Mouse (Mus musculus) embryo, embryonic 9.5 days (tissue): Measurements from ENCODE around the gene Ugt1a2.

Source experiments
- DNase-seq: peaks from one replicate; pipeline ENCODE4 v3.0.0-alpha.2; 2017; ENCODE audit errors: extremely low spot score

The Ugt1a2 gene

DNA sequence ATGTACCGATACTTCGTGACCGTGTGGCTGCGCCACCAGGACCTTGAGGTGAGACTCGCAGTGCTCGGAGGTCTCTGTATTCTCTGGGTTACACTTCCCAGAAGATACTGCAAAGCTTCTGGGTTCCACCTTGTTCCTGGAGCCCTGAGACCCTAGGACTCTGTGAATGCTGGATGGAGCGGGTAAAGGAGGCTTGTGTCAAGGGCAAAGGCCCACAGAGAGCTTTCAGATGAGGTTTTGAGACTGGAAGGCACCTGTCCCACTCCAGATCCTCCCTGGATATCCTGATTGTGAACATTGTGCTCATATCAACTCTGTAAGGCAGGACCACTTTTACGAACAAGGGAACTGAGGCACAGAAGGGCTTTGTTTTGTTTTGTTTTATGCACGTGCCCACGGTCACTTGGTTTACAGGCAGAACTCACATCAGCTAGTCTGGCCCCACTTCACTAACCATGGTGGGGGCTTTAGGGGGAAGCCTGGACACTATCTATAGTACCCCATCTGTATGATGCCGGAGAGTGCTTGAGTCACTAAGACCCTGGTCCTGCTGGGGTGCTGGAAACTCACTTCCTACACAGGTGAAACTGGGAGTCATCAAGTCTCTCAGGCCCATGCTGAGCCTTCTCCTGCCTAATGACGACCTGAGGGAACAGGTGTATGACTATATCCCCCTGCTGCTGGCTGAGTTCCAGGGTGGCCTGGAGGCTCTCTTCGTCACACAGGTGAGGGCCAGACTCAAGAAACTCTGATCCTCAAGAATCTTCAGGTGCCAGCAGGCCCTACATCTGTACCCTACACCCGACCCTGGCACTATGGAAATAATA lies 33.2 kb downstream of the Ugt1a2 start:
- no peak for DNase-seq

DNA sequence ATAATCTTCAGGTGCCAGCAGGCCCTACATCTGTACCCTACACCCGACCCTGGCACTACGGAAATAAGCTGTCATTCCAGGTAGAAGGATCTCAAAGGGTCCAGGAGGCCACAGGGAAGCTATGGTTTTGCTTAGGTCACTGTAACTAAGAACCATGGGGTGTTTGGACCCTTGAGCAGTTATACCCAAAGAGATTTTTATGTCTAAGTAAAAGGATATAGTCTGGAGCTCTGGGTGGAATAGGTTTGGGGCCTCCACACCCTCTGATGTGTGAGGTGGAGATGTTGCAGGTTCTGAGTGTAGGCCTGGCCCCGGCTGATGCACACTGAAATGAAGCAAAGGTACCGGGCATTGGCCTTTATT lies 33.8 kb downstream of the Ugt1a2 start:
- no peak for DNase-seq

DNA sequence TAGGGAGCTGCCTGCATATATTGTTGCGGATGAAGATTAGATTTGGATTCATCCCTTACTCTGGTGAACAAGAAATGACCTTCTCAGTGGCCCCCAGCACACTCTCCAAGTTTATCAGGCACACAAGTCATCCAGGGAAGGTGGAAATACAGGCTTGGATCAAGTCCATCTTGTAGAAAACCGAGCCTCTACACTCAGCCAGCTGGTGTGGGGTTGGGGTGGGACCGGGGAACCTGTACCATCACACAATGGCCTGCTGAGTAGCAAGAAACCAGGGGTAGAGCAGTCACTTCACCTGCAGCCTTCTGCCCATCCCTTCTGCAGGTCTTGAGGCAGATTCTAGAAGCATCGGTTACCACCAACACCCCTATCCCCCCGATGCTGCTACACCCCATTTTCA lies 34.2 kb downstream of the Ugt1a2 start:
- no peak for DNase-seq

GRCm38 (mm10) chr1:88235046-88235893 lies 34.9 kb downstream of the Ugt1a2 start:
- no peak for DNase-seq

DNA sequence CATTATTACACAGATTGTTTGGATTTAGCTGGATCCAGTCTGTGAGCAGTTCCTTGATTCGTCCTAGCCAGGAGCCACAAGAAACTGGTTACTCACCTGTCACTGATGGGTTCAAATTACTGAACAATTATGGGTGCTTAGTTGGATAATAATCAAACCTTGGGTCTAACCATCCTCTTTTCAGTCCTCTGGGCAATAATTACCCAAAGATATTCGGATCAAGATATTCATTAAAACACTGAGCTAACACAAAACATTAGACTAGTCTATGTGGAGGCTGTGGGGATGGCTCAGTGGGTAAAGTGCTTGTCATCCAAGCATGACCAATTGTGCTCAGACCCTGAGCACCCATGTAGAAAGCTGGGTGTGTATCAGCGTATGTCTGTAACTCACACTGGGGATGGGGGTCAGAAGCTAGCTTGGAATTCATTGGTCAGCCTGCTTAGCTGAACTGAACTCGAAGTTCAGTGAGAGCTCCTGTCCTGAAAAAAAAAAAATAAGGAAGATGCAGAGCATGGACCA lies 35.6 kb downstream of the Ugt1a2 start:
- no peak for DNase-seq

DNA sequence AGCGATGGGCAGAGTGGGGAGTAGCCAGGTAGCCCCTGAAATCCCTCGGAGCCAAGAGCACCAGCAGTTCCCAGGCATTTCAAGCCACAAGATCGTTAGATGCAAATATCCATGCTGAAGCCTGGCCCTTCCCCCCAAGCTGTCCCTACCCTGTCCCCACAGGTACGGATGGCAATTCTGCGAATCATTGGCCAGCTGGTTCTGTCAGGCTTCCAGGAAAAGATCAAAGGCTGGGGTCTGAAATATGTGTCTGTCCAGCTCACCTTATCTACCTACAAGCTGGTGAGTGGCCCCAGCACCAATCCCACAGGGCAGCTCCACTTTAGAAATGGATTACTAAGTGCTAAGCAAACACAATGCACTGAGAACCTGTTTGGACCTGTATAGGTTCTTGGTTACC lies 36.9 kb downstream of the Ugt1a2 start:
- DNase-seq = no peak

- DNase-seq = no peak
These were observed 38.4 kb downstream of the Ugt1a2 start for GRCm38 (mm10) chr1:88238771-88239170.

- DNase-seq = no peak
These were observed 39.7 kb downstream of the Ugt1a2 start for GRCm38 (mm10) chr1:88240072-88240471.

DNA sequence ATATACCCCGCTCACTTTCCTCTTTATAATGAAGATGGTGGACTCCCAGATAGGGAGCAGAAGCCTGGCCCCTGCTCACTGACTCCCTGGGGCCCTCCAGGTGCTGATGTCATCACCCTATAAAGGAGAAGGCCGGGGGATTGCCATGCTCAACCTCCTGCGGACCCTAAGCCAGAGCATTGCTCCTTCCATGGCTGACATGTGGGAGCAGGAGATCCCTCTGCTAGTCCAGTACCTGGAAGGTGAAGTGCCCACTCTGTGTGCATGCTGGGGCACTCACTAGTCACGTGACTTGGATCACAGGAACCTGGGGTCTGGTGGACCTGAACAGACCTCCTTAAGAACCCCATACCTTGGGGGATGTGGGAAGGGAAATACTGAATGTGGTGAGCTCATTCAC lies 40.2 kb downstream of the Ugt1a2 start:
- no peak for DNase-seq

- DNase-seq = no peak
These were observed 43.5 kb downstream of the Ugt1a2 start for GRCm38 (mm10) chr1:88243861-88244260.

GRCm38 (mm10) chr1:88245881-88246280 lies 45.5 kb downstream of the Ugt1a2 start:
- DNase-seq = no peak

- no peak for DNase-seq
These were observed 46.0 kb downstream of the Ugt1a2 start for GRCm38 (mm10) chr1:88246386-88246785.

- no peak for DNase-seq
These were observed 47.3 kb downstream of the Ugt1a2 start for GRCm38 (mm10) chr1:88247660-88248059.

- no peak for DNase-seq
These were observed 48.3 kb downstream of the Ugt1a2 start for GRCm38 (mm10) chr1:88248658-88249057.

GRCm38 (mm10) chr1:88249596-88249995 lies 49.2 kb downstream of the Ugt1a2 start:
- DNase-seq = no peak

DNA sequence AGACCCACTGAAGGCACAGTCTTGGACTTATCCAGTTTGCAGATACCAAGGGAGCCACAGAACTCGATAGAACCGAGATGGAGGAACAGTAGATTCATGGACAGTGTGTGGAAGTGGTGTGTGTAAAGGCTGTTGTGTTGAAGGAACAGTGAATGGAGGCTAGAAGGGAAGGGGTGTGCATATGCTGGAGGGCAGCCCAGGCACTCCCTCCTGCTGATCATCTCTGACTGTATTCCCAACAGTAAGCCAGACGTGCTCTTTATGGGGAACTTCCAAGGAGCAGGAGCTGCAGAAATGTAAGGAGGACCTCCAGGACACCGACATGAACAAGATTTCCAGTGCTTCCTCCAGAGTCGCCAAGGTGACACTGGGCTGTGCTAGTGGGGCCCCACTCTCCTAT lies 49.6 kb downstream of the Ugt1a2 start:
- no peak for DNase-seq

GRCm38 (mm10) chr1:88253106-88253505 lies 52.7 kb downstream of the Ugt1a2 start:
- no peak for DNase-seq

DNA sequence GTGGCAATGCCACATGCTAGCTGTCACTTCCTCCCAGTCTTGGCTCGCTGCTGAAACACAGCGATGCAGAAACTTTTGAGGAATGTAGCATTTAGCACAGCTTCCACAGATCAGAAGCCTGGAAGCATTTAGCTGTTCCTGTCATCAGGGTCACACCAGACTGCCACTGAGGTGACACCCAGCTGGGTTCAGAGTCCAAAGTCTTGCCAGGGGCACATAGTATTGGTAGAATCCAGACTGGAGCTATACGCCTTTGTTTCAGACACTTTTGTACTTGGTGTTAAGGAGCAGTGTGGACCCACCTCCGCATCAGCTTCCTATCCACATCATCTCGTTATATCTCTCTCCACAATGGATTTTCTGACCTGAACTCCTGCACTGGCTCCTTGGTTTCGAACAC lies 53.1 kb downstream of the Ugt1a2 start:
- no peak for DNase-seq

- DNase-seq = no peak
These were observed 54.5 kb downstream of the Ugt1a2 start for GRCm38 (mm10) chr1:88254793-88255465.

- no peak for DNase-seq
These were observed 55.1 kb downstream of the Ugt1a2 start for GRCm38 (mm10) chr1:88255466-88255857.

DNA sequence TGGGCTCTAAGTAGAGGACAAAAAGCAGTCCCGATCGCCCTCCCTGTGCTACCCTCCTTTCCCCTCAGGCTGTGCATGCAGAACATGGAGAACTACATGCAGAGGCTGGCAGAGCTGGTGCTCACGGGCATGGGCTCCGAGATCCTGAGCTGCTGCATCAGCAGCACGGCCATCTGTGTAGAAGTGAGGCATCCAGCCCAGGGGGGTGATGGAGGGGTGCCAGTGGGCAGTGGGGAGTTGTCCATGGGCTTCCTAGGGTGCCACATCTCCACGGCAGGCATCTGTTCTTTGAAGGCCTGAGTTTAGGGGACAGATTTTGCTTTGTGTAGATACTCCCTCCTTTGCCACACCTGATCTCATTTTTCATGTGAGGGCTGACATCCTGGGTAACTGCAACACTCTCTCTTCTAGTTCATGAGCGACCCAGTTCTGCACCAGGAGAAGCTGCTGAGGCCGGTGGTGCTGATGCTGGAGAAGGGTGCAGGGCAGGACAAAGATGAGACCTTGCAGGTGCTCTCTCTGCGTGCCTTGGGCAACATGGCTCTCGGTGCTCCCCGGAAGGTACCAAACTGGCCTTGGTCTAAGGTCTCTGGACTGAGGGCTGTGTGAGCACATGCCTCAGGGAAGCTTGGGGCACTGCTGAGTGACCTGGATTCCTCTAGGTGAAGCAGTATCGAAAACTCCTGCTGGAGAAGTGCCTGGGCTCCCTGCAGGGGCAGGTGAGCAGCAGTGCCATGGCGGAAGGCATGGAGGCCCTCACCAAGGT lies 55.8 kb downstream of the Ugt1a2 start:
- DNase-seq = no peak
